Mouse (Mus musculus): Measurements from ENCODE around the gene Ctsm. TPM values are rescaled to one million over a fixed set of nuclear protein-coding genes. Genes with fewer than 3 reads are reported as not detected.

Ctsm gene
- not detected for polyA plus RNA-seq (2017; shearing (Covaris generic))

DNA sequence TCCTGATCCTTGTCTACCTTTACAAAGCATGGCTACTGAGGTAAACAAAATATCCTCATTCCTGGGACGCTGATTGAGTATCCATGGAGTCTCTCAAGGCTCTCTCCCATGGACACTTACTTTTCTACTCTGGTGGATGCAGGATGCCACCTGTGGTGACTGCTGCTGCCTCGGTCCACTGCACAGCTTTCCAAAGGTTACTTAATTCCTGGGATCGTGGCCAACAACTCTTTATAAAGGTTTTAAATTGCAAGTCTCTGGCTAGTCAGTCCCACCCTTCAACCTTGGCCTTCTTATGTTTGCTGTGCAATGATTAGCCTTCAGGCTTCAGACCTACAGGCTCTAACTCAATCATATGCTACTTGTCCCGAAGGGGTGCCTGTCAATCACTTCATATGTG, at the start of gene Ctsm:
Gene Ctsm, minus strand, starts transcription at position 209 of the 400 bp plus-strand sequence.

DNA sequence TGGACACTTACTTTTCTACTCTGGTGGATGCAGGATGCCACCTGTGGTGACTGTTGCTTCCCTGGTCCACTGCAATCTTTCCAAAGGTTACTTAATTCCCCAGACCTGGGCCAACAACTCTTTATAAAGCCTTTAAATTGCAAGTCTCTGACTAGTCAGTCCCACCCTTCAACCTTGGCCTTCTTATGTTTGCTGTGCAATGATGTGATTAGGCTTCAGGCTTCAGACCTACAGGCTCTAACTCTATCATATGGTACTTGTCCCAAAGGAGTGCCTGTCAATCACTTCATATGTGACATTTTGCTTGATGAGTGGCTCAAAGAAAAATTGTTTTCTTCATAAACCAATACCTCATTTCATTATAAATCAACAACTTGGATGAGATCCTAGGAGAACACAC, 28.4 kb upstream of the Ctsm start, which contains the start of gene Cts3:
Gene Cts3, minus strand, starts transcription at position 101 of the 400 bp plus-strand sequence.

DNA sequence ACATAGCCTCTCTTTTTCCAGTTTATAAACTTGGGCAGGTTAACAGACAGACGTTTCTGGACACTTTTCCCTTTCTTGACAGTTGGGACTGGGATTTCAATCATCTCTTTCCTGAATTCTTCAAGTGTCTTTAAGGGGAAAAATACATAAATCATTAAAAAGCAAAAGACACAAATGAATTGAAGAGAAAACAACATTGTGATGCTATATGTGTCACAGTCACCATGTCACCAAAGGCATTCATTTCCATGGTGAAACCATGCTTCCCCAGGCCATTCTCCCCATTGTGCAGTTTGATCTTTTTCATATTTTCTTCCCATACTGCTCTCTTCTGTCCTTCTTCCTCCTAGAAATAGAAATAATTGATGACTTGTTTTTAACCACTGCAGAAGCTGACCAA, 26.4 kb upstream of the Ctsm start, which contains the start of gene Gm49352:
Gene Gm49352, minus strand, starts transcription at position 101 of the 400 bp plus-strand sequence.

Other genes with a start within 250 kb of the Ctsm start
- under 1 TPM in 1 of 2 experiments, not detected in 1; 0.22 TPM for gene Cts7, start 183.6 kb downstream of the Ctsm start, polyA plus RNA-seq (2017; shearing (Covaris generic))
- not detected for gene Gm49352, start 26.3 kb upstream of the Ctsm start, polyA plus RNA-seq (2017; shearing (Covaris generic))
- gene Cts3, start 28.3 kb upstream of the Ctsm start, polyA plus RNA-seq (2017; shearing (Covaris generic)) = under 1 TPM in 1 of 2 experiments, not detected in 1; 0.34 TPM

Measured in inflammation-experienced regulatory T-cells (primary cell).